Mouse (Mus musculus): ENCODE data around the gene Olfr1219. TPM values are rescaled to one million over a fixed set of nuclear protein-coding genes. Genes with fewer than 3 reads are reported as not detected.

The Olfr1219 gene
- polyA plus RNA-seq, 1 experiment from 2014 or later, result not detected

Other genes starting within 250 kb of the Olfr1219 start
- gene Olfr1204, start 234.2 kb downstream of the Olfr1219 start, polyA plus RNA-seq (2014; fragmentation: Nextera tagmentation; extraction: Ambion mirVana), result not detected in 2 replicates
- not detected in 2 replicates for gene Olfr1206, start 220.3 kb downstream of the Olfr1219 start, polyA plus RNA-seq (2014; fragmentation: Nextera tagmentation; extraction: Ambion mirVana)
- not detected in 2 replicates for gene Olfr1208, start 181.2 kb downstream of the Olfr1219 start, polyA plus RNA-seq (2014; fragmentation: Nextera tagmentation; extraction: Ambion mirVana)
- gene Olfr1209, start 168.4 kb downstream of the Olfr1219 start, polyA plus RNA-seq (2014; fragmentation: Nextera tagmentation; extraction: Ambion mirVana), result not detected in 2 replicates
- gene Olfr1211, start 145.4 kb downstream of the Olfr1219 start, polyA plus RNA-seq (2014; fragmentation: Nextera tagmentation; extraction: Ambion mirVana), result not detected in 2 replicates
- gene Olfr1212, start 129.5 kb downstream of the Olfr1219 start, polyA plus RNA-seq (2014; fragmentation: Nextera tagmentation; extraction: Ambion mirVana), result not detected in 2 replicates
- not detected in 2 replicates for gene Gm13762, start 103.2 kb downstream of the Olfr1219 start, polyA plus RNA-seq (2014; fragmentation: Nextera tagmentation; extraction: Ambion mirVana)
- gene Olfr1214, start 90.9 kb downstream of the Olfr1219 start, polyA plus RNA-seq (2014; fragmentation: Nextera tagmentation; extraction: Ambion mirVana), result not detected in 2 replicates
- not detected in 2 replicates for gene Olfr1215, start 76.5 kb downstream of the Olfr1219 start, polyA plus RNA-seq (2014; fragmentation: Nextera tagmentation; extraction: Ambion mirVana)
- gene Olfr1216, start 65.2 kb downstream of the Olfr1219 start, polyA plus RNA-seq (2014; fragmentation: Nextera tagmentation; extraction: Ambion mirVana), result not detected in 2 replicates
- gene Olfr1217, start 51.4 kb downstream of the Olfr1219 start, polyA plus RNA-seq (2014; fragmentation: Nextera tagmentation; extraction: Ambion mirVana), result not detected in 2 replicates
- not detected in 2 replicates for gene Olfr1218, start 22.3 kb downstream of the Olfr1219 start, polyA plus RNA-seq (2014; fragmentation: Nextera tagmentation; extraction: Ambion mirVana)
- not detected in 2 replicates for gene Olfr1220, start 23.3 kb upstream of the Olfr1219 start, polyA plus RNA-seq (2014; fragmentation: Nextera tagmentation; extraction: Ambion mirVana)
- not detected in 2 replicates for gene Olfr1221, start 33.8 kb upstream of the Olfr1219 start, polyA plus RNA-seq (2014; fragmentation: Nextera tagmentation; extraction: Ambion mirVana)
- not detected in 2 replicates for gene Olfr1222, start 49.5 kb upstream of the Olfr1219 start, polyA plus RNA-seq (2014; fragmentation: Nextera tagmentation; extraction: Ambion mirVana)
- gene Olfr1223, start 68.0 kb upstream of the Olfr1219 start, polyA plus RNA-seq (2014; fragmentation: Nextera tagmentation; extraction: Ambion mirVana), result not detected in 2 replicates
- not detected in 2 replicates for gene Olfr1224-ps1, start 80.6 kb upstream of the Olfr1219 start, polyA plus RNA-seq (2014; fragmentation: Nextera tagmentation; extraction: Ambion mirVana)
- gene Olfr1225, start 91.2 kb upstream of the Olfr1219 start, polyA plus RNA-seq (2014; fragmentation: Nextera tagmentation; extraction: Ambion mirVana), result not detected in 2 replicates
- not detected in 2 replicates for gene Olfr1226, start 116.5 kb upstream of the Olfr1219 start, polyA plus RNA-seq (2014; fragmentation: Nextera tagmentation; extraction: Ambion mirVana)
- gene Olfr1228, start 170.5 kb upstream of the Olfr1219 start, polyA plus RNA-seq (2014; fragmentation: Nextera tagmentation; extraction: Ambion mirVana), result not detected in 2 replicates
- not detected in 2 replicates for gene Olfr1229, start 204.5 kb upstream of the Olfr1219 start, polyA plus RNA-seq (2014; fragmentation: Nextera tagmentation; extraction: Ambion mirVana)
- gene Olfr1230, start 213.8 kb upstream of the Olfr1219 start, polyA plus RNA-seq (2014; fragmentation: Nextera tagmentation; extraction: Ambion mirVana), result not detected in 2 replicates
- not detected in 2 replicates for gene Olfr1231, start 223.6 kb upstream of the Olfr1219 start, polyA plus RNA-seq (2014; fragmentation: Nextera tagmentation; extraction: Ambion mirVana)
- gene Olfr1232, start 246.2 kb upstream of the Olfr1219 start, polyA plus RNA-seq (2014; fragmentation: Nextera tagmentation; extraction: Ambion mirVana), result not detected in 2 replicates

Measured in heart, embryonic 11.5 days (tissue).